Mouse (Mus musculus) midbrain, embryonic 12.5 days (tissue): Measurements from ENCODE around the gene St3gal3. TPM values are rescaled to one million over a fixed set of nuclear protein-coding genes. Genes with fewer than 3 reads are reported as not detected.

Experiments used
- ATAC-seq: fragments of 200-750 bp; cut with Nextera tagmentation; 2 replicates; pipeline ENCODE4 v1.8.0; 2017; ENCODE audit warnings: low read depth, moderate TSS enrichment, moderate library complexity; ENCODE audit not compliant: low FRiP score
- H3K27ac ChIP-seq: fragments of 300-500 bp; sonication (generic); replicated peaks from 2 replicates; pipeline ENCODE4 v1.5.1; 2016; ENCODE audit warnings: mild to moderate bottlenecking
- H3K27me3 ChIP-seq: fragments of 300-500 bp; sonication (generic); 2 replicates; pipeline ENCODE4 v1.6.1; 2016; ENCODE audit warnings: mild to moderate bottlenecking
- H3K36me3 ChIP-seq: fragments of 300-500 bp; sonication (generic); 2 replicates; pipeline ENCODE4 v1.6.1; 2016
- H3K4me1 ChIP-seq: fragments of 300-500 bp; sonication (generic); 2 replicates; pipeline ENCODE4 v1.6.1; 2016
- H3K4me2 ChIP-seq: fragments of 300-500 bp; sonication (generic); replicated peaks from 2 replicates; pipeline ENCODE4 v1.6.1; 2016; ENCODE audit warnings: mild to moderate bottlenecking, moderate library complexity
- H3K4me3 ChIP-seq: fragments of 300-500 bp; sonication (generic); 2 replicates; pipeline ENCODE4 v1.5.1; 2016; ENCODE audit warnings: mild to moderate bottlenecking
- H3K9ac ChIP-seq: fragments of 300-500 bp; sonication (generic); replicated peaks from 2 replicates; pipeline ENCODE4 v1.6.1; 2016; ENCODE audit warnings: mild to moderate bottlenecking, moderate library complexity
- H3K9me3 ChIP-seq: fragments of 300-500 bp; sonication (generic); 2 replicates; pipeline ENCODE4 v1.6.1; 2016; ENCODE audit warnings: mild to moderate bottlenecking
- WGBS: fragments of 180-500 bp; shearing (Covaris S2); methylation state at CpG from one replicate; pipeline ENCODE4 v1.1.7; 2016; 5-methylcytosine and 5-hydroxymethylcytosine counted together
- polyA plus RNA-seq: library from polyadenylated mRNA; unstranded; fragments of >200 nt; fragmentation: Nextera tagmentation; extraction: Ambion mirVana; gene quantifications from 2 replicates; pipeline ENCODE4 v1.2.1, GENCODE M21; 2016

St3gal3 gene
- polyA plus RNA-seq, 1 experiment from 2014 or later, result 10.9 TPM

DNA sequence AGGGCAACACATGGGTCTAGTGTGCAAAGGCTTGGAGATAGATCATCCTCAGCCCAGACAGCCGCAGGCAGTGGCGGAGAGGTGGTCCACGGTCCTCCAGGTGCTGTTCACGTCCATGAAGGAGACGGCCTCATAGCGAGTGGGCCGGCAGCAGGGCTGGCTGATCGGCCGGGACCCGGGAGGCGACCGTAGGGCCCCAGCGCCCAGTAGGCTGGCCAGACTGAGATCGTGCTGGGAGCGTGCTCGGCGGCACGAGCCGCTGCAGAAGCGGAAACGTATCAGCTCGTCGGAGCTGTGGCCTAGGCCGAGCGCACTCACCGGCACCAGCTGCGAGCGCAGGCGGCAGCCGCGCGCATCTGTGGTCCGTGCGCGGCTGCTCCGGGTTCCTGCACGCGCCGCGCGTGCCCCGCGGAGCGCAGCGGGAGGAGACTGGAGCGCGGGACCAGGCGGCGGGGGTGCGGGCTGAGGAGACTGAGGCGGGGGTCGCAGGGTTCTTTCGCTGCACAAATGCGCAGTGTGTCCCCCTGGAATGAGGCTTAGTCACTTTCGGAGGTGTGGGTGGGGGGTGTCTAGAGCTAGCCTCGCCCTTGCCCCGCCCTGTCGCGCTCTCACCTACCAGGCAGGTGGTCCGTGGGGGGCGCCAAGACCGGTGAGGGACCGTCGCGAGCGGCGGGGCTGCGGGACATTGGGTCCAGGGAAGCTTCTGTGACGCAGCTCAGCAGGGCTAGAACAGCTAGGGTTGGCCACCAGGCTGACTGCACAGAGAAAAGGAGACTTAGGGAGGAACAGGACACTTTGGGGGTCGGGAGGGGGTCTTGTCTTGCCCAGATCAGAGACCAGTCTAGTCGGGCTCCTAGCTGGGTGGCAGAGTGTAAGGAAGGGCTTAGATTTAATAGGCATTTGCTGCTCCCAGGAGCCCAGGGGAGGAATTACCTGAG lies 207.9 kb downstream of the St3gal3 start:
- no peaks in the 10 kb centered on the region for H3K36me3 ChIP-seq
- peak overlapping the region; percentile 46 for H3K4me3 ChIP-seq
- H3K27me3 ChIP-seq, result peaks cover 85% of the 10 kb centered on the region
- H3K27ac ChIP-seq, result no peak overlapping the region
- H3K4me1 ChIP-seq, result peaks cover 29% of the 10 kb centered on the region
- no peaks in the 10 kb centered on the region for H3K9me3 ChIP-seq
- ATAC-seq, result peak; percentile 76
- WGBS, result 3% methylated on average over 68 of the region's 71 CpGs
- peak overlapping the region; percentile 77 for H3K4me2 ChIP-seq
- peak overlapping the region; percentile 48 for H3K9ac ChIP-seq

DNA sequence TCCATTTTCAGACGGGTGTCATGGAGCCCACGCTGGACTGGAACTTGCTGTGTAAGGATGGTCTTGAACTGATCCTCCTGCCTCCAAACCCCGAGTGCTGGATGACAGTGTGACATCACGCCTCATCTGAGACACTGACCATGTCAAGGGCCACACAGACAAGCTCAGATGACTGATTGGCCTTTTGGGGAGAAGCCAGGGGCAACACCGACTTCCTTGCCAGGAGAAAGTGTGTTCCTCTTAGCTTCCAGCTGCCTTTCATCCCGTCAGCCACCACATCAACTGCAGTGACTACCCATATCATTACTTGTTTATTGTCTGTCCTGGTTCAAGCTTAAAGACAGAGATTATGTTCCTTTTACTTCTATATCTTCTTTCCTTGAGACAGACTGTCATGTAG lies 209.8 kb downstream of the St3gal3 start:
- no peak for ATAC-seq
- peaks cover 29% of the 10 kb centered on the region for H3K4me1 ChIP-seq
- no peaks in the 10 kb centered on the region for H3K36me3 ChIP-seq
- H3K9ac ChIP-seq, result no peak overlapping the region
- no peaks in the 10 kb centered on the region for H3K9me3 ChIP-seq
- WGBS, result 73% methylated on average over 6 of the region's 6 CpGs
- no peak overlapping the region for H3K27ac ChIP-seq
- no peak overlapping the region for H3K4me3 ChIP-seq
- no peak overlapping the region for H3K4me2 ChIP-seq
- H3K27me3 ChIP-seq, result peaks cover 75% of the 10 kb centered on the region

DNA sequence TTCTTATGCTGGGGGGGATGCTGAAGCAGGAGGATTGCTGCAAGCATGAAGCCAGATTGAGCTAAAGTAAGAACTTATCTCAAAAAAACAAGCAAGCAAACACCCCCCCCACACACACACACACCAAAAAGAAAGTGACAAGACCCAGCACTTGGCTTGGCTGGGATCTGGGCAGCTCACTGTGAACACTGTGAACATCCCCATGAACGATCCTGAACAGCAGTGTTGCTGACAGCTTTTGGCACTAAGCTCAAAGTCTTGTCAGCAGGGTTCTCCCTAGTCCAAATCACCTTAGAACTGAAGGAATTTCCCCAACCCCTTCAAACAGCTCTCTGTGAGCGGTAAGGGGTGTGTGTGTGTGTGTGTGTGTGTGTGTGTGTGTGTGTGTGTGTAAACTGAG lies 211.3 kb downstream of the St3gal3 start:
- Histone ChIP-seq H3K9ac (no peak overlapping the region), H3K9me3 (no peaks in the 10 kb centered on the region), H3K4me2 (no peak overlapping the region), H3K4me1 (peaks cover 14% of the 10 kb centered on the region), H3K36me3 (no peaks in the 10 kb centered on the region), H3K4me3 (no peak overlapping the region), H3K27ac (no peak overlapping the region), H3K27me3 (peaks cover 61% of the 10 kb centered on the region)
- 62% methylated on average over 2 of the region's 2 CpGs for WGBS
- no peak for ATAC-seq

DNA sequence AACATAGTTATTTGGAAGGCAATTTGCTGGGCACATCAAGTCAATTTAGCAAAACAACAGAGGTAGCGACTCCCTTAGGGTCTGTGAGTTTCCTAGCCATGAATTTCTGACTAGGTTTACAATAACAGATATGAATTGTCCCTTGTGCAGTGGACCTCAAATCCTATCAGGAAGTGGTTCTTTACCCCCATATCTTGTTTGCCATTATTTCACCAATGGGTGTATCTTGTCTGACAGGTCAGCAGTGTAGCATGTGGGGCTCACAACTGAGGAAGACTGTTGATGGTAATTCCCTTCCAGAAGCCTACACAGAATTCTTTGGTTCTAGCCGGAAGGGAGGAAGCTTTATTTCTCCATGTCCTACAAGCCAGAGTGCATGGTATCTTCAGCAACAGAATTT lies 213.4 kb downstream of the St3gal3 start:
- Histone ChIP-seq H3K4me3 (no peak overlapping the region), H3K27me3 (peaks cover 40% of the 10 kb centered on the region), H3K9me3 (no peaks in the 10 kb centered on the region), H3K4me1 (0 out of 2 replicates have a peak, but pooled peaks cover 1% of the 10 kb centered on the region), H3K36me3 (no peaks in the 10 kb centered on the region), H3K4me2 (no peak overlapping the region), H3K27ac (no peak overlapping the region), H3K9ac (no peak overlapping the region)
- no peak for ATAC-seq
- whole genome bisulfite sequencing, result 86% methylated on average over 2 of the region's 2 CpGs

DNA sequence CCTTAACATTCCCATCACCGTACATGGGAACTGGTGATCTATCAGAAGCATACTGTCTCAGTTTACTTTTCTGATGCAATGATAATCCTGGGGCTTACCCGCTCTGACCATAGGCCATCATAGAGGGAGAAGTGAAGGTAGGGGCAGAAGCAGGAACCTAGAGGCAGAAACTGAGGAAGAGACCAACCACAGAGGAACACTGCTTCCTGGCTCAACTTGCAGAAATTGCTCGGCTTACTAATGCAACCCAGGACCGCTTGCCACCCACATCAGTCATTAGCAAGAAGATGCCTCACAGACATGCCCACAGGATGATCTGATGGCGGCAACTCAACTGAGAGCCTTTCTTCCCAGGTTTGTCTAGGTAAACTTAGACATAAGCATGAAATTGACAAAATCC lies 216.0 kb downstream of the St3gal3 start:
- no peak overlapping the region for H3K9ac ChIP-seq
- H3K36me3 ChIP-seq, result no peaks in the 10 kb centered on the region
- WGBS, result 90% methylated on average over 5 of the region's 5 CpGs
- no peak overlapping the region for H3K4me2 ChIP-seq
- no peak overlapping the region for H3K4me3 ChIP-seq
- no peak overlapping the region for H3K27ac ChIP-seq
- peaks cover 12% of the 10 kb centered on the region for H3K4me1 ChIP-seq
- H3K27me3 ChIP-seq, result peaks cover 14% of the 10 kb centered on the region; the same call in 1 of the 2 replicates
- H3K9me3 ChIP-seq, result no peaks in the 10 kb centered on the region
- no peak for ATAC-seq

DNA sequence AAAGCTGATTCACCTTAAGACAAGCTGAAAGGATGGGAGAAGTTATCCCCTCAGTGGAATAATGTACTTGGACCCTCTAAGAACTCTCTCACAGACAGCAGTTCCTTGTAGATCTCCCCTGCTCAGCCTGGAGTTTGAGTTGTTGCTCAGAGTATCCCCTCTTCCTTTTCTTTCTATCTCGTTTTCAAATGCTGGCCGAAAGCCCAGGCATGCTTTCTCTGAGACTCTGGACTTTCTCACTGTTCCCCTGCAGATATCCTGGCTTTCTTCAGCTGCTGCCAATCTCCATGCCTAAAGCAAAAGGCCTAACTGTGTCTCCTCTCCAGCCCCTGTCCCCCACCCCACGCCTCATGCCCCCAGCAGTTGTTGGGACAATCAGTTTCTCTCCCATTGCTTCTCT lies 216.5 kb downstream of the St3gal3 start:
- Histone ChIP-seq H3K27ac (no peak overlapping the region), H3K4me3 (no peak overlapping the region), H3K4me2 (no peak overlapping the region), H3K9me3 (no peaks in the 10 kb centered on the region), H3K27me3 (0 out of 2 replicates have a peak, but pooled peaks cover 9% of the 10 kb centered on the region), H3K36me3 (no peaks in the 10 kb centered on the region), H3K9ac (no peak overlapping the region), H3K4me1 (peaks cover 17% of the 10 kb centered on the region)
- ATAC-seq, result no peak
- 74% methylated on average over 3 of the region's 3 CpGs for WGBS

DNA sequence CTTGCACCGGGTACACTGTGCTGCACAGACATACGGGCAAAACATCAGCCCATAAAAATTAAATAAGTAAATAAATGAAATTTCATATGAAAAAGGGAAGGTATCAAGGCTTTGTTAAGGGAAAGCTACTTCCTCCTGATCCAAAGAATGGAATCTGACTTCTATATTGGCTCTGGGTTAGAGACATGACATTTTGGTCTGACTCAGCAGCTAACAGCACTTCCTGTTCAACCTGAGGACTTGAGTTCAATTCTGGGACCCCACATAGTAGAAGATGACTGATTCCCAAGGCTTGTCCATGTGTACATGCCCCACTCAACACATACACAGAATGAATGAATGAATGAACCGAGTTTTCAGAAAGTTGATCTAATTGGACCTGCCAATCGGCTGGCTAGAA lies 216.9 kb downstream of the St3gal3 start:
- Histone ChIP-seq H3K9ac (no peak overlapping the region), H3K36me3 (no peaks in the 10 kb centered on the region), H3K9me3 (no peaks in the 10 kb centered on the region), H3K4me3 (no peak overlapping the region), H3K4me2 (no peak overlapping the region), H3K27me3 (0 out of 2 replicates have a peak, but pooled peaks cover 5% of the 10 kb centered on the region), H3K27ac (no peak overlapping the region), H3K4me1 (peaks cover 21% of the 10 kb centered on the region)
- no peak for ATAC-seq
- 98% methylated on average over 4 of the region's 4 CpGs for WGBS

DNA sequence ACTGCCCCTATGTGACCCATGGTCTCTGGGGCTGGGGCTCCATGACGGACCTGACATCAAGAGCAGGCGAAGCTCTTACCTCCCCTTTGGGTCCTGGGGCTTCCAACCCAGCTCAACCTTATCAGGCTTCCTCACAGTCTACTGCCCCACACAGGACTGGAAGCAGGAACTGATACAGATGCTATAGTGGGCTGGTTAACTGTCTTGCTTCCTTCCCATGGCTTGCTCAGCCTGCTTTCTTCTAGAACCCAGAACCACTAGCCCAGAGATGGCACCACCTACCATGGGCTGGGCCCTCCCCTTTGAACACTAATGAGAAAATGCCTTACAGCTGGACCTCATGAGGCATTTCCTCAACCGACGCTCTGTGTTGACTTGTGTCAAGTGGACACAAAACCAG lies 217.3 kb downstream of the St3gal3 start:
- 86% methylated on average over 4 of the region's 4 CpGs for WGBS
- ATAC-seq, result no peak
- no peaks in the 10 kb centered on the region for H3K36me3 ChIP-seq
- H3K27me3 ChIP-seq, result 0 out of 2 replicates have a peak, but pooled peaks cover 1% of the 10 kb centered on the region
- H3K4me1 ChIP-seq, result peaks cover 25% of the 10 kb centered on the region
- no peak overlapping the region for H3K27ac ChIP-seq
- no peak overlapping the region for H3K4me2 ChIP-seq
- H3K9ac ChIP-seq, result no peak overlapping the region
- H3K9me3 ChIP-seq, result no peaks in the 10 kb centered on the region
- no peak overlapping the region for H3K4me3 ChIP-seq

DNA sequence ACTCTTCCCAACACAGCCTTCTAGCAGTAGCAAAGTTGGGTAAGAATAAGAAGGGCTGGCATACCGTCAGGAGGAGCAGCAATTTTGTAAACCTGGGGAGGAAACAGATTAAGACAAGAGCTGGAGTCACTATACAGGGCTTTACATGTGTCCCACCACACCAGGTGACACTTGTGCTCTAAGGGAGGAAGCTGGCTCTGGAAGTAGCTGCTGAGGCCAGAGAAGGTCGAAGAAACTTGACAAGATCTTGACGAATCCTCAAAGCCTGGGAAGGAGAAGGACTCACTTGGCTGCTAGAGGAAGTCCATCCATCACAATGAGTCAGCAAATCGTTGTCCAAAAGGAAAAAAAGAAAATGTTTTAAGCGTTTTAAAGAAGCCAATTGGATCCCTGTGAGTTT lies 218.3 kb downstream of the St3gal3 start:
- Histone ChIP-seq H3K4me2 (peak overlapping the region; percentile 100; the same call in 1 of the 2 replicates), H3K36me3 (peaks cover 9% of the 10 kb centered on the region), H3K9me3 (no peaks in the 10 kb centered on the region), H3K9ac (no peak overlapping the region), H3K4me3 (no peak overlapping the region), H3K27me3 (no peaks in the 10 kb centered on the region), H3K27ac (no peak overlapping the region), H3K4me1 (peaks cover 29% of the 10 kb centered on the region)
- no peak for ATAC-seq
- 90% methylated on average over 5 of the region's 5 CpGs for WGBS

DNA sequence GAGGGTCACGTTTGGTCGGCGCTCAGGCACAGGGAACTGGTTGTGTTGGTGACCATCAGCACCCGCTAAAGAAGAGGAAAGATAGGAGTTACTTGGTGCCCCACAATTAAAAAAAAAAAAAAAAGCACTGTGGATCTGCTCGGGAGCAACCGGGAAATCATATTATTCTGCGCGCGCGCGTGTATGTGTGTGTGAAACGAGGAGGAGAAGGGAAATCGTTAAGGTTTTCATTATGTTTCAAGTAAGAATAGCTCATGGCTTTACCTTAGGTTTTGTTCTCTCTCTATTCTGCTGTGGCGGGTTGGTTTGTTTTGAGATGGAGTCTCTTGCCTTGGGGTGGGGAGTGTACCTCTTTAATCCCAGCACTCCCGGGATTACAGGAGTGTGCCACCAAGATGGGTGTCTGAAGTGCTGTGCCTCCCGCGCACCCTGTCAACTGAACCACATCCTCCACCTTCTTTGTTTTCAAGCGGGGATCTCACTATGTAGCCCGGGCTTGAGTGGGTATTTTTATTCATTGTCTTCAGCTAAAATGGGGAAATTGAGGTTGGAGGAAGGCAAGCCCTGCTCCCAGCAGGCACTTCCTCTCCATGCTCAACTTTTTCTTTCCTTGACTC lies 219.1 kb downstream of the St3gal3 start:
- H3K27ac ChIP-seq, result no peak overlapping the region
- no peaks in the 10 kb centered on the region for H3K27me3 ChIP-seq
- peak overlapping the region; percentile 2 for H3K9ac ChIP-seq
- WGBS, result 12% methylated on average over 19 of the region's 19 CpGs
- H3K4me1 ChIP-seq, result peaks cover 29% of the 10 kb centered on the region
- H3K36me3 ChIP-seq, result peaks cover 17% of the 10 kb centered on the region
- peak overlapping the region; percentile 100 for H3K4me2 ChIP-seq
- no peak for ATAC-seq
- H3K9me3 ChIP-seq, result no peaks in the 10 kb centered on the region
- H3K4me3 ChIP-seq, result peak overlapping the region; percentile 59

DNA sequence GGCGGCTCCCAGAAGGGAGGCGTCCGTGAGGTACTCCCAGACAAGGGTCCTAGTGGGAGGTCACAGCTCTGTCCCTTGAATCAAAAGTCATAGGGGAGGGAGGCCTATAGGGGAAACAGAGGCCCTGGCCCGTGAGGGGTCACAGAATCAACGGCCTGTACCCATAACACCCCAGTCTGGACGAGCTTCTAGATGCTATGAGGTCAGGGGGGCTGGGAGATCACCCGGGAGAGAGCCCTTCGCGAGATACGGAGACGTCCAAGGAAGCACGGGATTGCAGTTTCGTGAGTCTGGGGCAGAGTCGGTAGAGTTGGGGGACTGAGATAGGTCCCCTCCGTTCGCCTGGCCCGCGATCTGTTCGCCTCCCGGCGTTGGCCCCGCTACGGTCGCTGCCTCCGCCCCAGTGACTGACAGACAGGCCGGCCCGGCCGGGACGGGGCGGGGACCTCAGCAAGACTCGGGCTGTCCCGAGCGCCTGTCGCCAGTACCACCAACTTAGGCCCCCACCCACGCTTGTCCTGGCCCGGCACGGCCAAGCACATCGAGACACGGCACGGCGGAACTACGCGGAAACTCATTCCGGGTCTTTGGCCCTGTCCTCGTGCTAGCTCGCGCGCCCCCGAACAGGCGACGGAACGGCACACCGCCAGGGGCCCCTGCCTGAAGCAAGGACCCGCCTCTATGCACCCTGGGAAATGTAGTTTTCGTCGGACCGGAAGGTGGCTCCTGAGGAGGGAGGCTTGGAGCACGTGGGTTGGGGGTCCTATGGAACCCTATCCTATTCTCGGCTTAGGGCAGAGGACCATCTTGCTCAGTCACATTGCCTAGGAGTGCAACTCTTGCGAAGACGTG lies 219.9 kb downstream of the St3gal3 start, which contains the start of gene Ipo13:
TSS of gene Ipo13 (minus strand) at position 409 of the 852 bp plus-strand sequence.
- Histone ChIP-seq H3K9ac (peak within 1 kb of the TSS; percentile 89), H3K4me1 (peaks cover 34% of the 10 kb centered on the region), H3K36me3 (peaks cover 22% of the 10 kb centered on the region), H3K4me2 (peak within 1 kb of the TSS; percentile 100), H3K9me3 (no peaks in the 10 kb centered on the region), H3K27ac (peak within 1 kb of the TSS; percentile 80), H3K27me3 (no peaks in the 10 kb centered on the region), H3K4me3 (peak within 1 kb of the TSS; percentile 59)
- ATAC-seq, result peak; percentile 96
- under 1% methylated on average over 61 of the region's 61 CpGs for WGBS
